Mouse (Mus musculus) spleen, adult 2 months (tissue): ENCODE measurements around the gene Leo1. TPM values are rescaled to one million over a fixed set of nuclear protein-coding genes. Genes with fewer than 3 reads are reported as not detected.
"Not testable (repeated sequence)": the region's sequence is repeated elsewhere in the genome, so short reads cannot be mapped to it uniquely, and the experiment has no call there.

Experiments
- DNase-seq, 2 experiments: peaks; one replicate each; pipeline versions ENCODE4 v3.0.0 to v3.0.0-alpha.2; 2012 to 2021; ENCODE audit warnings: low spot score in 2 of 2, low read depth in 1 of 2
- H3K27ac ChIP-seq: fragments of 200-500 bp; 2 replicates; pipeline ENCODE4 v1.5.1; 2012; ENCODE audit warnings: low read length, inconsistent platforms; ENCODE audit not compliant: insufficient read depth
- H3K27me3 ChIP-seq: fragments of 200-500 bp; 2 replicates; pipeline ENCODE4 v1.6.1; 2012; ENCODE audit warnings: mild to moderate bottlenecking, moderate library complexity, low read length, inconsistent platforms; ENCODE audit not compliant: control insufficient read depth, insufficient read depth
- H3K36me3 ChIP-seq: fragments of 200-500 bp; 2 replicates; pipeline ENCODE4 v1.6.1; 2012; ENCODE audit warnings: mild to moderate bottlenecking, low read length, inconsistent platforms; ENCODE audit not compliant: control insufficient read depth, insufficient read depth
- H3K4me1 ChIP-seq: fragments of 200-500 bp; 2 replicates; pipeline ENCODE4 v1.6.1; 2011; ENCODE audit warnings: inconsistent platforms; ENCODE audit not compliant: control insufficient read depth, insufficient read depth, insufficient read length
- H3K4me3 ChIP-seq: fragments of 200-500 bp; 2 replicates; pipeline ENCODE4 v1.5.1; 2011; ENCODE audit warnings: mild to moderate bottlenecking, inconsistent platforms; ENCODE audit not compliant: insufficient read depth, insufficient read length; ENCODE audit errors: extremely low read depth
- CTCF ChIP-seq: fragments of 200-500 bp; IDR thresholded peaks from 2 replicates; pipeline ENCODE4 v1.5.1; 2011; ENCODE audit warnings: mild to moderate bottlenecking, inconsistent platforms; ENCODE audit not compliant: insufficient read depth, insufficient read length, insufficient replicate concordance; ENCODE audit errors: extremely low read depth
- POLR2A ChIP-seq: fragments of 200-500 bp; IDR thresholded peaks from 2 replicates; pipeline ENCODE4 v1.6.1; 2011; ENCODE audit warnings: low read depth, low read length, inconsistent platforms
- WGBS: fragments of 180-500 bp; shearing (Covaris S2); methylation state at CpG from one replicate; pipeline ENCODE4 v1.1.7; 2018; 5-methylcytosine and 5-hydroxymethylcytosine counted together
- polyA plus RNA-seq: library from polyadenylated mRNA; depleted of rRNA; stranded (reverse); fragments of >200 nt; gene quantifications from 2 replicates; pipeline ENCODE4 v1.2.3, GENCODE M21; 2012

Gene Leo1
- polyA plus RNA-seq, 1 experiment = 2.0 TPM

DNA sequence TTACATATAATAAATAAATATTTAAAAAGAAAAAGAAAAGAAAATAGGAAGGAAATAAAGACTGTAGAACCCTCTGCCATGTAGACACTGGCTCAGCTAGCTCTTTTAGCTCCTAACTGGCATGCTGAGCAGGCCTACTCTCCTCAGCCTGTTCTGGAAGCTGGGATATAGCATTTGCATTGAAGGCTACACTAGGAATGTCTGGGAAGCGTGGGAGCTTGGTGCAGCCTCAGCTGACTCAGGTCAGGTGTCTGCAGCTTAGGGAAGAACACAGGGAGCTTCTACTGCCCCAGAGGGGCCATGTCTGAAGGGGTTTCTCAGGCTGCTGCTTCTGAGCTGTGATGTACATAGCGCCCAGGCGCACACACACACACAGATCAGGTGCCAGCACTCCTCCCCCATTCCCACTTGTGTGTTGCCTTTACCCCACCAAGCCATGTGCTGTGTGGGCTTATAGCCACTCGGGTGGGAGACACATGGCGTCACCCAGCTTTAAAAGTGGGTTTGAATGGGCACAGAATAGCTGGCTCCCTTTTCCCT is 39.3 kb downstream of the Leo1 start:
- no peaks in the 10 kb centered on the region for H3K27me3 ChIP-seq
- no peaks in the 10 kb centered on the region for H3K4me1 ChIP-seq
- no peak overlapping the region for H3K4me3 ChIP-seq
- H3K36me3 ChIP-seq = no peaks in the 10 kb centered on the region
- DNase-seq = no peak
- 90% methylated on average over 5 of the region's 5 CpGs for WGBS
- no peak overlapping the region for H3K27ac ChIP-seq
- no peak for TF ChIP-seq CTCF
- no peak for TF ChIP-seq POLR2A

DNA sequence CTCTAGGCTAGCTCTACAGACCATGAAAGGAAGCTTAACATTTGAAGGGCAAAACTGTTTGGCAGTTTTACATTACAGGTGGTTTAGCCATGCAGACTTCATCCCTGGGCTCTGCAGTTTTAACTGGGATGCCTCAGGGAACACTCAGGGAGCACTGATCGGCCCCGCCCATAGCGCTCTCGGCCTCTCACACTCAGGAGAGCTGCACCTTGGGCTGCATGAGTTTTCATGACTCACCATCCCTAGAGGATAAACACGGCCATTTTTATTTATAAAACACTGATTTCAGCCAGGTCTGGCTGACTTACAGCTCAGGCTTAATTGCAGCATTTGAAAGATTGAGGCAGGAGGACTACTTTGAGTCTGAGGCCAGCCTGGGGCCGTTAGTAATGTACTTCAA is 43.9 kb downstream of the Leo1 start:
- Histone ChIP-seq H3K27ac (no peak overlapping the region), H3K4me3 (no peak overlapping the region), H3K4me1 (no peaks in the 10 kb centered on the region), H3K27me3 (no peaks in the 10 kb centered on the region), H3K36me3 (no peaks in the 10 kb centered on the region)
- no peak for TF ChIP-seq CTCF
- TF ChIP-seq POLR2A = no peak
- no peak for DNase-seq
- 85% methylated on average over 6 of the region's 6 CpGs for WGBS

DNA sequence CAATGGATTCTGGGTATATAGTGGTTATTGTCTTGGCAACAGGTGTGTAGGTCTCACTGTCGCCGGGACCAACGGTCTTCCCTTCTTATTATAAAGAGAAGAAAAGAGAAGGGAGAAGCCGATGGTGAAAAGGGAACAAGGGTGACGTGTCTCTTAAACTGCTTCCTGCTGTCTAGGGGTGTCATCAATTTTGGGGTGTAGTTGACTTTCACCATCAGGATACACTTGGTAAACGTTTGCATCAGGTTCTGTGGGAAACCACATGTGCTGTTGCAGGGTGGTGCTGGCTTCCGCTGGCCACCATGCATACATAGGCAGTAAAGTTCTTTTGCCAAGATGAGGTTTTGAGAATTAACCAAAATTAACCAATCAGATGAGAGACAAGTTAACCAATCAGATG is 46.9 kb downstream of the Leo1 start:
- not testable (repeated sequence) for H3K27ac ChIP-seq, H3K27me3 ChIP-seq, DNase-seq, H3K36me3 ChIP-seq, H3K4me3 ChIP-seq, H3K4me1 ChIP-seq
- WGBS = 84% methylated on average over 7 of the region's 7 CpGs

DNA sequence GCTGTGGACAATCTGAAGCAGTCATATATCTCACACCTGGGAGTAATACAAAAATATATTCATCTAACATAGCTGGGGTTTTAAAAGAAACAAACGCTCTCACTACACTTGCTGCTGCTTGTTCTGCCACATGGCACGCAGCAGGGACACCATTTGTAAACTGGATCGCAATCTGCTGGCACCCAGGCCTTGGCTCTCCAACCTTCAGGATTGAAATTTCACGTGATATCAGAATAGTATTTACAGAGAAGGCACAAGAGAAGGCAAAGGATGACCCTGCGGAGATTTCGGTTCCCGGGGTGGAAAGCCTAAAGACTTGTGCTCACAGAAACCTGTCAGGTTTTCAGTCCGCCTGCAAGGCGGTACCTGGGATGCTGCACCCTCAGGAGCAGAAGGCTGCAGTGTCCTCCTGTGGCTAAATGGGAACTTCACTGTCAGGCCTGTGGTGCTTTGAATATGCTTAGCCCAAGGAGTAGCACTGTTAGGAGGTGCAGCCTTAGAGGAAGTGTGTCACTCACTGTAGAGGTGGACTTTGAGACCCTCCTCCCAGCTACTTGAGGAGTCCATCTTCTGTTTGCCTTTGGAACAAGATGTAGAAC is 53.2 kb downstream of the Leo1 start:
- Histone ChIP-seq H3K4me3 (no peak overlapping the region), H3K4me1 (no peaks in the 10 kb centered on the region), H3K27ac (no peak overlapping the region), H3K36me3 (peaks cover 20% of the 10 kb centered on the region), H3K27me3 (no peaks in the 10 kb centered on the region)
- TF ChIP-seq CTCF (no peak), POLR2A (no peak)
- DNase-seq = no peak
- 88% methylated on average over 9 of the region's 9 CpGs for WGBS

DNA sequence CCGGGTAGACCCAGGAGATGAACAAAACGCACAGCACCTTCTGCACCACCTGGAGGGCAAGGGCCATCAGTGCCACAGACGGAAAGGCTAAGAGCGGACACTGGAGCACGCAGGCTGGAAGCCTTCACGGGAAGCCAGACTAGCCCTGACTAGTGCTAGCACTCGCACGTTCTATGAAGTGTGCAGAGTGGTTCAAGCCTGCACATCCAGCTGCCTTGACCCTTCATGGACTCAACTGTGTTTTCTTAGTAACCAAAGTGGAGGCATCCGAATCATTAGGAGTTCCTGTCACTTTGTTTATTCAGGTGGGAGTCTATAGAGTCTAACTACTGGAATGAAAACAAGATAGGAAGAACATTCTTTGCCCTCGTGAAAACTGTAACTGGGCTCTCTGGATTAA is 54.6 kb downstream of the Leo1 start:
- H3K36me3 ChIP-seq = peaks cover 26% of the 10 kb centered on the region
- 94% methylated on average over 10 of the region's 10 CpGs for WGBS
- no peaks in the 10 kb centered on the region for H3K27me3 ChIP-seq
- no peak for DNase-seq
- no peaks in the 10 kb centered on the region for H3K4me1 ChIP-seq
- no peak overlapping the region for H3K27ac ChIP-seq
- no peak overlapping the region for H3K4me3 ChIP-seq
- TF ChIP-seq CTCF (no peak), POLR2A (no peak)

DNA sequence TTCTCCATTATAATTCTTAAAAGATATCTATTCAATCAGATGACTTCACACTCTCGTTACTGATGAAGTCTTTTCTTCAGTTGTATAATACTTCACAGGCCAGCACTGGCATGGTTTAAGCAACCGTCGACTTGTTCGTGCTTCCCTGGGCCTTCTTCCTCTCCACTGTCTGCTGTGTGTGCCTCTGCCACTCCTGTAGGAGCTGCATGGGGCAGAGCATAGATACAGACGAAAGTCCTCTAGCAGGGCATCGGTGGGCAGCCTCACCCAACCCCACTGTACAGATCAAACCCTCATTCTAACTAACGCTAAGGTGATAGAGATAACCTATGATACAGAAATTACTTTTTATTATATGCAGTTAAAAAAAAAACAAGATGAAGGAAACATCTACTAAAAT is 57.2 kb downstream of the Leo1 start:
- peaks cover 41% of the 10 kb centered on the region for H3K36me3 ChIP-seq
- H3K4me3 ChIP-seq = no peak overlapping the region
- no peaks in the 10 kb centered on the region for H3K4me1 ChIP-seq
- H3K27me3 ChIP-seq = no peaks in the 10 kb centered on the region
- DNase-seq = no peak
- TF ChIP-seq CTCF = no peak
- TF ChIP-seq POLR2A = no peak
- H3K27ac ChIP-seq = no peak overlapping the region
- 91% methylated on average over 7 of the region's 7 CpGs for WGBS

DNA sequence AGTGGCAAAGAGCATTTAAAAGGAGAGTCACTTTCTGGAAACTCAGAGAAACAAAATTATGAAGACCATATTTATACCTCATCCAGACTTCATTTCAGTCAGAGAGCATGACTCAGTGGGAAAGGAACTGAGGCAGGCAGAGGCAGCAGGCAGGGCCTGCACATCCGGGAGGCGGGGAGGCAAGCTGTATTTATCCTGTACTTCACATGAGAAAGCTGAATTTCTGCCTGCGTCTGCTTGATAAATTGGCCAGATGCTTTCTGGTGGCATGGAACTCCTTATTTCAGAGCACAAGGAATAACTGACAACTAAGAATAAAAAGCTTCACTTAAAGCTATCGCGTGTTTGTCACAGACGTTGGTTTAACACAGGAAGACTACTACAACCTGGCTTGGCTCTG is 63.0 kb downstream of the Leo1 start:
- Histone ChIP-seq H3K36me3 (peaks cover 60% of the 10 kb centered on the region), H3K4me3 (no peak overlapping the region), H3K27me3 (no peaks in the 10 kb centered on the region), H3K27ac (no peak overlapping the region), H3K4me1 (no peaks in the 10 kb centered on the region)
- TF ChIP-seq CTCF (no peak), POLR2A (no peak)
- WGBS = 93% methylated on average over 6 of the region's 6 CpGs
- DNase-seq = no peak
